Mouse (Mus musculus) spleen, adult 2 months (tissue): Measurements from ENCODE around the gene Dnaic1.
"Not testable (repeated sequence)": the region's sequence is repeated elsewhere in the genome, so short reads cannot be mapped to it uniquely, and the experiment has no call there.

ENCODE experiments used
- CTCF ChIP-seq: fragments of 200-500 bp; IDR thresholded peaks from 2 replicates; pipeline ENCODE4 v1.5.1; 2011; ENCODE audit warnings: mild to moderate bottlenecking, inconsistent platforms; ENCODE audit not compliant: insufficient read depth, insufficient read length, insufficient replicate concordance; ENCODE audit errors: extremely low read depth
- POLR2A ChIP-seq: fragments of 200-500 bp; IDR thresholded peaks from 2 replicates; pipeline ENCODE4 v1.6.1; 2011; ENCODE audit warnings: low read depth, low read length, inconsistent platforms

DNA sequence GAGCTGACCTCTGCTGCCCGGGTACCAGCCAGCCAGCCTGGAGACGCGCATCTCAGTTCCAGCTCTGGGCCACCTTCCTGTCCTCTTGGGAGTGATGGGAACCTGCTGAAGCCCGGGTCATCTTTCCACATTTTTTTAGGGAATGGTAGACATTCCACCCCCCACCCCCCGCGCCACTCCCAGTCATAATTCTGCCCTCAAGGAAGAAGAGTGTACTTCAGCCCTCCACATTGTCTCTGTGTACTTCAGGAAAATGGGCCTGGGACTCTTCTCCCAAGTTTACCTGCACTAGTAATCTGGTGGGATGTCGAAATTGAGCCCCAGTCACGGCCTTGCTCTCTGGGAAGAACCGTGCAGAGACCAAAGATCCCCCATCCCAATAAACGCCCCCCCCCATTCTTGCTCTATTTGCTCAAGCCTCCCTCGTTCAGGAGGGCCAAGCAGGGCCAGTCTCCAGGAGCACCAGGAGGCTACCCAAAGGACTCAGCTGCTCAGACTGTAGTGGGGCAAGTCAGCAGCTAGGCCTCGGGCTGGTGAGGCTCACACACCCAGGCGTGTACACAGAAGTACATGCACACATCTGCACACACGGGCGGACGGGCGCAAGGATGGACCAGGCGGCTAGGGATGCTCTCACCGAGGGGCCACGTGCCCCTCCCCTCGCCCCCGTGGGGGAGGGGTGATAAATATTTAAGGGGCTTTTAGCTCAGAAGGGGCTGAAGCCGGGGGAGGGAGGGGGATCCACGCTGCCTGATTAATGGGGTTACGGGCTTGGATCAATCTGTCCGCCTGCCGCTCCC, 114.8 kb downstream of the Dnaic1 start:
- not testable (repeated sequence) for TF ChIP-seq CTCF, POLR2A
